Mouse (Mus musculus) bone marrow, adult 2 months (tissue): ENCODE results near the gene Clptm1.

Source experiments
- CTCF ChIP-seq: fragments of 200-500 bp; IDR thresholded peaks from 2 replicates; pipeline ENCODE4 v1.5.1; 2011; ENCODE audit warnings: low read length, control low read depth; ENCODE audit not compliant: control insufficient read depth, insufficient read depth
- POLR2A ChIP-seq: fragments of 200-500 bp; IDR thresholded peaks from 2 replicates; pipeline ENCODE4 v1.6.1; 2011; ENCODE audit warnings: low read depth, mild to moderate bottlenecking, control low read depth, low read length, borderline replicate concordance; ENCODE audit not compliant: control insufficient read depth

GRCm38 (mm10) chr7:19589917-19590316 lies 74.9 kb downstream of the Clptm1 start:
- TF ChIP-seq CTCF: peak; percentile 83
- TF ChIP-seq POLR2A: no peak
